Mouse (Mus musculus) kidney, embryonic 15.5 days (tissue): Measurements from ENCODE around the gene Bloc1s4. TPM values are rescaled to one million over a fixed set of nuclear protein-coding genes. Genes with fewer than 3 reads are reported as not detected.

Experiments used
- ATAC-seq: fragments of 200-750 bp; cut with Nextera tagmentation; replicated peaks from 2 replicates; pipeline ENCODE4 v1.8.0; 2017; ENCODE audit warnings: moderate TSS enrichment; ENCODE audit not compliant: low FRiP score
- H3K27ac ChIP-seq: fragments of 300-500 bp; sonication (generic); 2 replicates; pipeline ENCODE4 v1.5.1; 2015; ENCODE audit warnings: mild to moderate bottlenecking, inconsistent platforms
- H3K27me3 ChIP-seq: fragments of 300-500 bp; sonication (generic); 2 replicates; pipeline ENCODE4 v1.6.1; 2015; ENCODE audit warnings: inconsistent platforms
- H3K36me3 ChIP-seq: fragments of 300-500 bp; sonication (generic); 2 replicates; pipeline ENCODE4 v1.6.1; 2015; ENCODE audit warnings: inconsistent platforms
- H3K4me1 ChIP-seq: fragments of 300-500 bp; sonication (generic); 2 replicates; pipeline ENCODE4 v1.6.1; 2015; ENCODE audit warnings: inconsistent platforms
- H3K4me2 ChIP-seq: fragments of 300-500 bp; sonication (generic); 2 replicates; pipeline ENCODE4 v1.6.1; 2015; ENCODE audit warnings: moderate library complexity, mild to moderate bottlenecking, inconsistent platforms
- H3K4me3 ChIP-seq: fragments of 300-500 bp; sonication (generic); replicated peaks from 2 replicates; pipeline ENCODE4 v1.5.1; 2015; ENCODE audit warnings: mild to moderate bottlenecking, inconsistent platforms
- H3K9ac ChIP-seq: fragments of 300-500 bp; sonication (generic); 2 replicates; pipeline ENCODE4 v1.6.1; 2015; ENCODE audit warnings: mild to moderate bottlenecking, inconsistent platforms
- H3K9me3 ChIP-seq: fragments of 300-500 bp; sonication (generic); replicated peaks from 2 replicates; pipeline ENCODE4 v1.6.1; 2016; ENCODE audit warnings: inconsistent platforms
- WGBS: fragments of 180-500 bp; shearing (Covaris S2); methylation state at CpG from one replicate; pipeline ENCODE4 v1.1.7; 2015; ENCODE audit warnings: mixed read lengths; 5-methylcytosine and 5-hydroxymethylcytosine counted together
- polyA plus RNA-seq: library from polyadenylated mRNA; unstranded; fragments of >200 nt; fragmentation: Nextera tagmentation; extraction: Ambion mirVana; gene quantifications from 2 replicates; pipeline ENCODE4 v1.2.1, GENCODE M21; 2015

The Bloc1s4 gene
- polyA plus RNA-seq, 1 experiment from 2014 or later, result 25.6 TPM

- 82% methylated on average over 5 of the region's 5 CpGs for WGBS
- no peaks in the 10 kb centered on the region for H3K27me3 ChIP-seq
- no peaks in the 10 kb centered on the region for H3K9me3 ChIP-seq
- H3K4me1 ChIP-seq, result 0 out of 2 replicates have a peak, but pooled peaks cover 7% of the 10 kb centered on the region
- no peak overlapping the region for H3K27ac ChIP-seq
- ATAC-seq, result no peak
- H3K9ac ChIP-seq, result no peak overlapping the region
- no peak overlapping the region for H3K4me3 ChIP-seq
- no peak overlapping the region for H3K4me2 ChIP-seq
- H3K36me3 ChIP-seq, result no peaks in the 10 kb centered on the region
These were observed 24.1 kb upstream of the Bloc1s4 start for GRCm38 (mm10) chr5:36772586-36772985.

- ATAC-seq, result no peak
- Histone ChIP-seq H3K4me3 (no peak overlapping the region), H3K9ac (no peak overlapping the region), H3K27me3 (no peaks in the 10 kb centered on the region), H3K9me3 (no peaks in the 10 kb centered on the region), H3K36me3 (no peaks in the 10 kb centered on the region), H3K4me1 (no peaks in the 10 kb centered on the region), H3K4me2 (no peak overlapping the region), H3K27ac (no peak overlapping the region)
- WGBS, result 68% methylated on average over 3 of the region's 3 CpGs
These were observed 21.2 kb upstream of the Bloc1s4 start for GRCm38 (mm10) chr5:36769603-36770002.

DNA sequence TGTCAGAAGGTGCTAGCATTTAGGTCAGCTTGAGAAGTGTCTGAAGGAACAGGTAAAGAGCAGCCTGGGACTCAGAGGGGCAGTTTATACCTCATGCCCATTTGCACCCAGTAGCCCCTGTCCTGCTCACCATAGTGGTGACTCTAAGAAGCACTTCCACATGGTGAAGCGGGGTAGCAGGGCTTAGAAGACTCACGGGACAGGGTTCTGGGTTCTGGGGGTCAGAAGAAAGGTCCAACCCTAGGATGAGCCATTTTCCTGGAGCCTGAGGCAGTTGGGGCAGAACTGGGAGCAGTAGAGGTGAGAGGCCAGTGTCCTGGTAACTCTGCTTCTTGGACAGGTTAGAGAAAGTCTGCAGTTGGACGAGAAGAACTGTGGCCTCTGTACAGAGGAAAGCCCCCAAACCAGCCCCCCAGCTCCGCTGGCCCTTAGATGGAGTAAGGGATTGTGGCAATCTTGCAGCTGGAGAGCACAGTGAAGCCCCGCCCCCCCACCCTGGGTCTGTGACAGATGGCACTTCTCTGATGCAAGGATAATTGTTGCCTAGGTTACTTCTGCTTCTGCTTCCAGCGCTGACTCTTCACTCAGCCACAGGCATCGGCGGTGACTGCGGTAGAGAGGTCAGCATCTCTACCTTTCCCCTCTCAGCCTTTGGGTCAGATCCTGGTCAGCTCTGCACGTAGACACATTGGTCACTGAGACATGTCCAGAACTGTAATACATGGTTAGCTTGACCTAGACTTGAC lies 18.7 kb upstream of the Bloc1s4 start:
- no peak overlapping the region for H3K9ac ChIP-seq
- H3K4me3 ChIP-seq, result no peak overlapping the region

GRCm38 (mm10) chr5:36759848-36760247 lies 11.4 kb upstream of the Bloc1s4 start:
- 28% methylated on average over 4 of the region's 4 CpGs for WGBS
- ATAC-seq, result peak; percentile 61
- H3K36me3 ChIP-seq, result no peaks in the 10 kb centered on the region
- H3K27me3 ChIP-seq, result no peaks in the 10 kb centered on the region
- H3K4me1 ChIP-seq, result peaks cover 11% of the 10 kb centered on the region
- H3K4me3 ChIP-seq, result no peak overlapping the region
- no peaks in the 10 kb centered on the region for H3K9me3 ChIP-seq
- H3K4me2 ChIP-seq, result no peak overlapping the region
- no peak overlapping the region for H3K9ac ChIP-seq
- H3K27ac ChIP-seq, result 0 out of 2 replicates have a peak overlapping the region, but pooled peaks have one; percentile 8

More for the DNA sequence above, 18.7 kb upstream of the Bloc1s4 start:
- Histone ChIP-seq H3K27ac (no peak overlapping the region), H3K9me3 (no peaks in the 10 kb centered on the region), H3K36me3 (no peaks in the 10 kb centered on the region), H3K4me2 (no peak overlapping the region), H3K27me3 (no peaks in the 10 kb centered on the region), H3K4me1 (peaks cover 11% of the 10 kb centered on the region)
- ATAC-seq, result no peak
- 37% methylated on average over 10 of the region's 10 CpGs for WGBS

DNA sequence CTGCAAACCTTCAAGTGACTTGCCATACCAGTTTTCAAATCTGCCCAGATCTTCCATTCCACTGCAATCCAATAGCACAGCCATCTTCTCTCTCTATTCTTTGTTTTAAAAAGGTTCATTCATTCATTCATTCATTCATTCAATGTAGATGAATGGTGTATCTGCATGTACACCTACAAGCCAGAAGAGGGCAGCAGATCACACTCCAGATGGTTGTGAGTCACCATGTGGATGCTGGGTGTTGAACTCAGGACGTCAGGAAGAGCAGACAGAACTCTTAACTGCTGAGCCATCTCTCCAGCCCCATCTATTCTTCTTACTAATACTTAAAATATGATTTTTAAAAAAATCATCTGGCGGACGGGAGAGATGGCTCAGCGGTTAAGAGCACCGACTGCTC lies 8.6 kb upstream of the Bloc1s4 start:
- no peak for ATAC-seq
- Histone ChIP-seq H3K27ac (no peak overlapping the region), H3K27me3 (no peaks in the 10 kb centered on the region), H3K9me3 (no peaks in the 10 kb centered on the region), H3K4me2 (no peak overlapping the region), H3K4me3 (no peak overlapping the region), H3K9ac (no peak overlapping the region), H3K4me1 (no peaks in the 10 kb centered on the region), H3K36me3 (no peaks in the 10 kb centered on the region)
- WGBS, result 73% methylated on average over 5 of the region's 5 CpGs

DNA sequence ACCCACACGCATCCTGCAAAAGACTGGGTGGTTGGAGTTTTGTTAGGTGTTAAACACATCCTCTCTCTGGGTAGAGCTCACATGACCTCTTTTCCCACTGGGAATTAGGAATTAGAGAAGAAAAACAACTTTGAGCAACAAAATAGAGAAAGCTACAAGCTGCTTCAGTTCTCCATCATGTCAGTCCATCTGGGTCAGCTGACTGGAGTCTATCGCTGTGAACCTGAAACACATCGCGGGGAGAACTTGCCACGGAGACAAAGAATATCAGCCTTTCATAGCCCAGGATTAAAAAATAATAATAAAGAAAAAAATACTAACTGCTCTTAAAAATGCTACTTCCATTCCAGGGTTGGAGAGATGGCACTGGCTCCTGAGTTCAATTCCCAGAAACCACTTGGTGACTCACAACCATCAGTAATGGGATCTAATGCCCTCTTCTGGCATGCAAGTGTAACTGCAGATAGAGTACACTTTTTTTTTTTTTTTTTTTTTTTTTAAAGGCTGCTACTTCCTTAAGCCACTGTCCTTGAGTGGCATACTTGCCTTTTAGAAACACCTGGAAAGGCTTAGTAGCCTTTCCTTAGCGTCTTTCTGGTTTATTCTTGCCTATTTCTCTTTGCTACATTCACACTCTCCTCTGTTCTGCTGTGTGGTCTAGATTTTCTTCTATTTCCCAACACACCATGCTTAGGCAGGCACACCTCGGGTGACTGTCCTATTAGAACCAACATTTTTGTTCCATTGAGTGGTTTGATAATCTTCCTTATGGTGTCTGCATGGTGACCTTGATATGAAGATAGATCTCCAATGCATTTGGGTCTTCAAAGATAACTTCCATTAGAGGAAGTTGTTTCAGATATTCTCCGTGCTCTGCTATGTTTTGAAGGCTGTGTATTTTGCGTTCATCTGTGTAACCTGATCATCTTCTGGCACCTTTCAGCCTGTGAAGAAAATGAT lies 1.9 kb upstream of the Bloc1s4 start:
- ATAC-seq, result no peak
- H3K27ac ChIP-seq, result no peak overlapping the region
- no peaks in the 10 kb centered on the region for H3K9me3 ChIP-seq
- no peak overlapping the region for H3K4me3 ChIP-seq
- H3K36me3 ChIP-seq, result peaks cover 6% of the 10 kb centered on the region; the same call in 1 of the 2 replicates
- H3K4me1 ChIP-seq, result peaks cover 17% of the 10 kb centered on the region
- H3K27me3 ChIP-seq, result no peaks in the 10 kb centered on the region
- no peak overlapping the region for H3K9ac ChIP-seq
- no peak overlapping the region for H3K4me2 ChIP-seq
- WGBS, result 69% methylated on average over 9 of the region's 9 CpGs

GRCm38 (mm10) chr5:36747794-36748535 lies 485 bp downstream of the Bloc1s4 start:
- Histone ChIP-seq H3K4me3 (peak overlapping the region; percentile 82), H3K4me1 (peaks cover 17% of the 10 kb centered on the region), H3K27me3 (no peaks in the 10 kb centered on the region), H3K4me2 (peak overlapping the region; percentile 89), H3K36me3 (peaks cover 8% of the 10 kb centered on the region; the same call in 1 of the 2 replicates), H3K27ac (peak overlapping the region; percentile 20; the same call in 1 of the 2 replicates), H3K9me3 (no peaks in the 10 kb centered on the region), H3K9ac (peak overlapping the region; percentile 87)
- 2% methylated on average over 76 of the region's 76 CpGs for WGBS
- peak; percentile 70 for ATAC-seq

GRCm38 (mm10) chr5:36747071-36747470 lies 1.4 kb downstream of the Bloc1s4 start:
- peak overlapping the region; percentile 82 for H3K4me3 ChIP-seq
- H3K4me2 ChIP-seq, result peak overlapping the region; percentile 89
- WGBS, result 76% methylated on average over 7 of the region's 7 CpGs
- H3K4me1 ChIP-seq, result peaks cover 20% of the 10 kb centered on the region
- no peak for ATAC-seq
- no peak overlapping the region for H3K27ac ChIP-seq
- no peaks in the 10 kb centered on the region for H3K9me3 ChIP-seq
- peaks cover 8% of the 10 kb centered on the region; the same call in 1 of the 2 replicates for H3K36me3 ChIP-seq
- peak overlapping the region; percentile 87; the same call in 1 of the 2 replicates for H3K9ac ChIP-seq
- no peaks in the 10 kb centered on the region for H3K27me3 ChIP-seq

DNA sequence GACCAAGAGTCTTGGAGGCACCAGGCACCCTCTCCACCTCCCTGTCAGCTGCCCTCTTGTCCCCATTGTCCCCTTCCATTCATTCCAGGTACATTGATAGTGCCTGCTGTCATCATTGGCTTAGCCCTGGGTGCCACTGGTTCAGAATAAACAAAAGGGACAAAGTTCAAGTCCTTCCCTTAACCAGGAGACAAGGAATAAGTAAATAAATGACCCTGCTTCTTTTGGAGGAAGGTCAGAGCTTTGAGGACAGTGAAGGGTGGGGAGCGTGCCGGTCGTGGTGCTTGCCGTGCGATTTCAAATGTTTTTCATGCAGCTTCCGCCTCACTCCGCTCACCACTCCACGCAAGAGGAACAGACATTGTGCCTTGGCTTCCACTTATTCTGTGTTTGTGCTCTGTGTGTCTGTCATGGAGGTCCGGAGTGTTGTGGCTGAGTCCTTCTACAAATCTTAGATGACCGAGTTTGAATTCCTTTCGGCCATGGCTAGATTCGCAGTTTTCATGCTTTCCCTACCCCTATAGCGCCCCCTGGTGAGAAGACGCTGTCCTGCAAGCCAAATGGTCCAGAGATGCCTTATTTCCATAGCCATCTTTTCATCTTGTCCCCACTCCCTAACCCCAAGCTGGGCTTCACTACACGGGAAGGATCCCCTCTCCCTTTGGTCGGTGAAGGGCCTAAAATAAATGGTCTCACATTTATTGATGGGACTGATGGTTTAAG lies 6.2 kb downstream of the Bloc1s4 start:
- Histone ChIP-seq H3K36me3 (peaks cover 8% of the 10 kb centered on the region; the same call in 1 of the 2 replicates), H3K9me3 (no peaks in the 10 kb centered on the region), H3K27ac (no peak overlapping the region), H3K27me3 (no peaks in the 10 kb centered on the region), H3K4me3 (no peak overlapping the region), H3K9ac (no peak overlapping the region), H3K4me2 (peak overlapping the region; percentile 49), H3K4me1 (peaks cover 14% of the 10 kb centered on the region)
- WGBS, result 42% methylated on average over 16 of the region's 16 CpGs
- 0 out of 2 replicates have a peak, but pooled peaks have one; percentile 25 for ATAC-seq

DNA sequence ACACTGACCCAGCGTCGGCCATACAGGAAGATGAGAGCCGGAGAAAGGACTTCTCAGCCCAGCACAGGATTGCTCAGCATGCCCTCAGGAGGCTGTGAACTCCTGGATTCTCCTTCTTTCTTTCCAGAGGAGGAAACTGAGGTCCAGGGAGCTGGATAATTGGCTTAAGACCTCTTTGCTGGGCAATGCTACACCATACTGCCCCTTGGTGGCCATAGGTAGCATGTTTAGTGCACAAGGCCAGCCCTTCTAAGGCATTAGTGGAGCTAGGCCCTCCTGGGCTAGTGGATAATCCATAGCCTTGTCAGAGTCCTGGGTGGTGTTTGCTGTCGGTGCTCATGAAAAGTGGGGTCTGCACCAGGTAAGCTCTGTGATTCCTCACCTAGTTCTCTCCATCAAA lies 8.6 kb downstream of the Bloc1s4 start:
- H3K27me3 ChIP-seq, result no peaks in the 10 kb centered on the region
- 60% methylated on average over 4 of the region's 4 CpGs for WGBS
- H3K36me3 ChIP-seq, result no peaks in the 10 kb centered on the region
- no peak for ATAC-seq
- no peaks in the 10 kb centered on the region for H3K9me3 ChIP-seq
- no peak overlapping the region for H3K27ac ChIP-seq
- H3K4me2 ChIP-seq, result no peak overlapping the region
- 0 out of 2 replicates have a peak, but pooled peaks cover 3% of the 10 kb centered on the region for H3K4me1 ChIP-seq
- H3K9ac ChIP-seq, result no peak overlapping the region
- no peak overlapping the region for H3K4me3 ChIP-seq
